Mouse (Mus musculus) adrenal gland, postnatal 4 days (tissue): ENCODE data around the gene Cabp7. TPM values are rescaled to one million over a fixed set of nuclear protein-coding genes. Genes with fewer than 3 reads are reported as not detected.

Experiments used
- DNase-seq, 2 experiments: peaks; one replicate each; pipeline ENCODE4 v3.0.0; 2021 to 2022; ENCODE audit warnings: low spot score in 2 of 2, mixed read lengths in 2 of 2
- total RNA-seq, 2 experiments: library from RNA; stranded (reverse); gene quantifications; 2 replicates each; pipeline ENCODE4 v1.2.3; 2021

Gene Cabp7
- total RNA-seq, 2 experiments from 2014 or later, result 0.20 to 0.50 TPM

DNA sequence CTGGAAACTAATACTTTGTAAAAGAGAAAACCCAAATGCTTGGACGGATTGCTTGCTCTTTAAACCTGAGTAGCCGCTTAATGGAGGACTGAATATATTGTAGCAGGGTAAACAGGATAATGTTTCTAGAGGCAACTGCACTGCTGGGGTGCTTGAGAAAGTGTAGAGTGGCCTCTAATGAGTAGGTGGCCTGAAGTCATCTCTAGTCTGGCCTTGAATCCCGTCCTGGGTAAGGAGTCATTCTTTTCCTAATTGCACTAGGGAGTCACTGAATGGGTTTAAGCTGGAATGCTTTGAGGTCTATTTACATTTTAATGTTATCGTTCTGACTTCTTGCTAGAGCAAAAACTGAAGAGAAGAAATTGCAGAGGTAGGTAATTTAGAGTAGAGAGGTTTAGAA, 41.4 kb downstream of the Cabp7 start:
- no peak for DNase-seq

- peak; percentile 83 to 87 for DNase-seq
These were observed 42.3 kb downstream of the Cabp7 start, which contains the start of the genes Uqcr10 and Zmat5 for GRCm38 (mm10) chr11:4704072-4704964. Uqcr10 (minus strand) TSS chr11:4704342. Zmat5 (plus strand) TSS chr11:4704678.

GRCm38 (mm10) chr11:4703688-4704071, 42.9 kb downstream of the Cabp7 start:
- DNase-seq, result no peak

GRCm38 (mm10) chr11:4700726-4701125, 45.9 kb downstream of the Cabp7 start:
- DNase-seq, result no peak

DNA sequence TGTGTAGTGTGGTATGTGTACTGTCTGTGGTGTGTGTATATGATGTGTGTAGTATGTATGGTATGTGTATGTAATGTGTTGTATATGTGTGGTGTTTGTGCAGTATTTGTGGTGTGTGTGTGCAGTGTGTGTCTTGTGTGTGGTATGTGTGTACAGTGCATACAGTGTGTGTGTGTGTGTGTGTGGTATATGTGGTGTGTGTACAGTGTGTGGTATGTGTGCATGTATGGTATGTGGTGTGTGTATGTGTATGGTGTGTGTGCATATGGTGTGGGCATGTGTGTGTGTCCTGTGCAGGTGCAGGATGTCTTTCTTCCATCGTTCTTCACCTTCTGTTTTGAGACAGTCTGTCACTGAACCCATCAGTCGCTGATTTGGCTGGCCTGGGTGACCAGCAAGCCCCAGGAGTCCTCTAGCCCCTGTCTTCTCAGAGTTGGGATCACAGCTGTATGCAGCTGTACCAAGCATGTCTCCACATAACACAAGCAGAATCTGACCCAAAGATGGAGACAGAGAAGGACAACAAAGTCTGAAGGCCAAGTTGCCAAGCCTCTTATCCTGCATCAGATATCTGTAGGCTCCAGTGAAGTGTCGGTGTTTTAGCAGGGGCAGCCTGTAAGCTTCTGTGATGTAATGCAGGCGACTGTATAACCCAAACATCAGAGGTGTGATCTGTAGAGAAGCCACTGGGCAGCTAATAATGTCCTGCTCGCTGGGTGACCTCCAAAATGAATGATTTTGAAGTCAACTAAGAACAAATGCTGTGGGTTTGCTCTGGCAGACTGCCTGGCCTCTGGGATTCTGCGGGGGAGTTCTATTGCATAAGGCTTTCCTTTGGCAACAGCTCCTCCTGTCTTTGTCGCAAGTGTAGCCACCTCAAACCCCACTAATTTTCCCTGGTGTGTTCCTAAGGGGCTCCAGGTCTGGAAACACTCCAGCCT, 49.3 kb downstream of the Cabp7 start:
- peak in 1 of 2 experiments; percentile 53 for DNase-seq

DNA sequence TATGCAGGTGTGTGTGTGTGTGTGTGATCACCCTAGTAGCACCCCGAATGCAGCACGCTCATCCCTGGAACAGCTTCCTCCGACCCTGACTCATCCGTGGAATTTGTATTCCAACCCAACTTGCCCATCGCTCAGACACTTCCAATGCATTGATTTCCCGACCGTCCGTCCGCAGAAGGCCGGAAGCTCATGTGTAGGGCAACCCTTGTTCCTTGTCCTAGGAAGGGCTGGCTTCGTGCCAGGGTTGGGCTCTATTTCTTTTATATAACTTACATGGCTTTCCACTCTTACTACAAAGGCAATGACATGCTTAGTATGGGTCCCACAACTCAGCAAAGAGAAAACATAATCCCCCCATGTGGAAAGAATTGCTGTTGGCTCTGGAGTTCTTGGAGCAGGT, 54.4 kb downstream of the Cabp7 start:
- DNase-seq, result no peak

GRCm38 (mm10) chr11:4691213-4691612, 55.4 kb downstream of the Cabp7 start:
- peak in 1 of 2 experiments; percentile 35 for DNase-seq

DNA sequence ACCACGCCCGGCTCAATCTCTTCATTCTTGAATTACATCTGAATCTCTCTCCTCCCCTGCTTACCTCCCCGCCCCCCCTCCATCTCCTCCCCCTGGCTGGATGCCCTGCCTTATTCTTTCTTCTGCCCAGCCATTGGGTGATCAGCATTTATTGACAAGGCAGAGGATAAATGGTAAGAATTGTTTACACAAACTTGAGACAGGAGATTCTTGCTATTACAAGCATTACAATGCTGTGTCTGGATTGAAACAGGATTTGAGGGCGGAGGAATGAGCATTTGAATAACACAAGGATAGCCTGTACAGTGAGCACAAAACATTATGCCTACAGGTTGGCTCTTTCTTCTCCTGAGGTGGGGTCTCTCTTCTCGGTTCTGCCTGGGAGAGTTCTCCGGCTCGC, 56.2 kb downstream of the Cabp7 start:
- no peak for DNase-seq

DNA sequence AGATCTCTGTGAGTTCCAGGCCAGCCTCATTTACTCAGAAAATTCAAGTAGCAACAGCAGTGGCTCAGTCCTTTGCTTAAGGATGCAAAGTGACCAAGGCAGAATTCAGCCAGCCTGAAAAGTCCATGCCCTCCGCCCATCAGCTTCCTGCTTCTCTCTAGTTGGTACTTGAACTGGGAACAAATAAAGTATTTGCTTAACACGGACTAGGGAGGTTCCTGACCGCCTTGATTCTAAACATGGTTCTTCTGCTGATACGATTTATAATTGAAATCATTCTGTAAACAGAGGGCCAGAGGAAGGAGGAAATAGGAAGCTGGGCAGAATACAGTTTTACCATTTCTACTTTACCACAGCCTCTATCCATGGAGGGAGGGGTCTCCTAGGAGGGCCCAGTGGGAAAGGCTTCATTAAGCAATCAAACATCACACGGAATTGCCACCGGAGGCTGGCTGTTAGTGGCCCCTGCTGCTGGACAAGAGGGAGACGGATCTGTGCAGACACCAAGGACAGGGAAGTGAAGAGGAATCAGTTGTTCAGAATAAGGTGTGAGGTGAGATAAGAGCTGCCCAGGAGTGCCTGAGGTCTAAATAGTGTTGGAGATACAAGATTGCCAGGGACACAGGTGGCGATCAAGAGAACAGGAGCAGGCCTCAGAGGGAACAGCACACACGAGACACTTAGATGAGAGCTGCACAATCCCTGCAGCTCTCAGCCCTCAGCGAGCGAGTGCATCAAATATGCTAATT, 57.8 kb downstream of the Cabp7 start:
- no peak for DNase-seq

DNA sequence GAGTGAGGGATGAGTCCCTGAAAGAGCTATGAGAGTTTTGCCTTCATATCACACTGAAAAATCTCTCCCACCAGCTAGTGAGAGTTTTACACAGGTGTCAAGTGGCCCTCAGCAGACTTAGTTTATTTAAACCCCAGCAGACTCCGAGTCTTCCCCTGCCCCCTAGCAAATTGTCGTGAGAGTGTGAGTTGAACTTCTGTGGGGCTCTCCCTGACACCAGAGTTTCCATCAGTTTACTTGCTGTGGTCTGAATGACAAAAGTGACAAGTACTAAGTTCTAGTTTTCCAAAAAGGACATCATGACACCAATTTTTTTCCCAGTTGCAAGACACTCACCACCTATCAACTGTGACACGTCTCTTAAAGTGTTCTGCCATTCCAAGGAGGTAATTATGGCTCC, 58.7 kb downstream of the Cabp7 start:
- no peak for DNase-seq

- no peak for DNase-seq
These were observed 59.6 kb downstream of the Cabp7 start for GRCm38 (mm10) chr11:4687027-4687426.

Other genes starting within 250 kb of the Cabp7 start
- gene Mtmr3, start 151.9 kb downstream of the Cabp7 start, total RNA-seq, result 10 to 100 TPM; 81.9 to 85.2 TPM
- not detected for gene Gm11032, start 126.7 kb downstream of the Cabp7 start, total RNA-seq
- 10 to 100 TPM; 37.9 to 40.1 TPM for gene Ascc2, start 109.0 kb downstream of the Cabp7 start, total RNA-seq
- 100 to 1,000 TPM; 558 to 634 TPM for gene Uqcr10, start 42.4 kb downstream of the Cabp7 start, total RNA-seq
- gene Zmat5, start 42.1 kb downstream of the Cabp7 start, total RNA-seq, result 10 to 100 TPM; 45.4 to 45.7 TPM
- 10 to 100 TPM; 85.2 to 90.4 TPM for gene Nf2, start 102.8 kb upstream of the Cabp7 start, total RNA-seq
- 10 to 100 TPM; 55.8 to 55.9 TPM for gene Nipsnap1, start 127.2 kb upstream of the Cabp7 start, total RNA-seq
- gene Thoc5, start 148.5 kb upstream of the Cabp7 start, total RNA-seq, result 10 to 100 TPM; 36.3 to 37.6 TPM
- gene Nefh, start 201.3 kb upstream of the Cabp7 start, total RNA-seq, result 1 to 10 TPM; 3.0 to 3.9 TPM
- 10 to 100 TPM; 69.9 to 78.3 TPM for gene Ap1b1, start 240.0 kb upstream of the Cabp7 start, total RNA-seq